Mouse (Mus musculus): ENCODE data around the gene Jtb. TPM values are rescaled to one million over a fixed set of nuclear protein-coding genes. Genes with fewer than 3 reads are reported as not detected.

The Jtb gene
- total and polyA plus RNA-seq, 2 experiments = 44.9 to 77.0 TPM

DNA sequence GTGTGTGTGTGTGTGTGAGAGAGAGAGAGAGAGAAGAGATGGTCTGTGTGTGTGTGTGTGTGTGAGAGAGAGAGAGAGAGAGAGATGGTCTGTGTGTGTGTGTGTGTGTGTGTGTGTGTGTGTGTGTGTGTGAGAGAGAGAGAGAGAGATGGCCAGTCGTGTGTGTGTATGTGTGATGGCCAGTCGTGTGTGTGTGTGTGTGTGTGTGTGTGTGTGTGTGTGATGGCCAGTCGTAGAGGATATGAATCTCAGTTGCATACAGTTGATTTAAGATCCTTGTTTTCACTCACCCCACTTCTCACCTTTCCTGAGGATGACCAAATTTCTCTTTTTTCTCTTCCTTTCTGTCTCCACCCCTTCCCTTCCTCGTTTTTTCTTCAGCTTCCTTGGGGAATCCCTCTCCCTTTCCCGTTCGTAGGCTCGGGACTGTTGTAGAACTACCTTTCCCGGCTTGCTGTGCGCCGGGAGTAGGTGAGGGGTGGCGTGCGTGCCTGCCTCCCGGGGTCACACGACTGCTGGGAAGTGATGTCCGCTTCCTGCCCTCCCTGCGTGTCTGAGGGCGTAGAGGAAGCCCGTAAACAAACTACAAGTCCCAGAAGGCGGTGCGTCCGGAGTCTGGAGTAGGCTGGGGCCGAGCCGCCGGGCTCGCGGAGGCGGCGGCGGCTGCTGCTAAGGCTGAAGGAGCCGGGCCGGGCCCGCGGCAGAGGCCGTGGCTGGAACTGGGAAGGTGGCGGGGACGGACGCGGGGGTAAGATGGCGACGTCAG lies 22.4 kb downstream of the Jtb start, which contains the start of gene Crtc2:
TSS of gene Crtc2 (plus strand) at position 511 of the 766 bp plus-strand sequence.
- TF ChIP-seq CTCF (IDR thresholded peaks at IDR 0.05; ENCODE audit: low read depth, low read length) = no peak
- peak; percentile 9; the same call in 1 of the 2 replicates for TF ChIP-seq POLR2A (IDR thresholded peaks at IDR 0.05; ENCODE audit: extremely low read depth, insufficient read depth, low read length)
- Histone ChIP-seq H3K4me3 (ENCODE audit: insufficient read depth, low read depth, low read length) (peak within 1 kb of the TSS; percentile 92), H3K36me3 (ENCODE audit: control insufficient read depth, insufficient read depth, low read length) (peaks cover 9% of the 10 kb centered on the region; the same call in 1 of the 2 replicates), H3K9ac (ENCODE audit: low read depth, low read length) (peak within 1 kb of the TSS; percentile 91), H3K4me1 (ENCODE audit: control insufficient read depth, insufficient read depth, low read length) (peaks cover 18% of the 10 kb centered on the region), H3K27me3 (ENCODE audit: control insufficient read depth, insufficient read depth, low read length) (no peaks in the 10 kb centered on the region), H3K79me2 (ENCODE audit: control insufficient read depth, insufficient read depth, low read length) (peaks cover 30% of the 10 kb centered on the region; the same call in 1 of the 2 replicates), H3K27ac (replicated peaks; ENCODE audit: insufficient read depth, low read depth, low read length) (peak within 1 kb of the TSS; percentile 93)
- WGBS = under 1% methylated on average over 40 of the region's 40 CpGs
- DNase-seq (ENCODE audit: extremely low read depth, low read depth, low spot score) = peak; percentile 95

DNA sequence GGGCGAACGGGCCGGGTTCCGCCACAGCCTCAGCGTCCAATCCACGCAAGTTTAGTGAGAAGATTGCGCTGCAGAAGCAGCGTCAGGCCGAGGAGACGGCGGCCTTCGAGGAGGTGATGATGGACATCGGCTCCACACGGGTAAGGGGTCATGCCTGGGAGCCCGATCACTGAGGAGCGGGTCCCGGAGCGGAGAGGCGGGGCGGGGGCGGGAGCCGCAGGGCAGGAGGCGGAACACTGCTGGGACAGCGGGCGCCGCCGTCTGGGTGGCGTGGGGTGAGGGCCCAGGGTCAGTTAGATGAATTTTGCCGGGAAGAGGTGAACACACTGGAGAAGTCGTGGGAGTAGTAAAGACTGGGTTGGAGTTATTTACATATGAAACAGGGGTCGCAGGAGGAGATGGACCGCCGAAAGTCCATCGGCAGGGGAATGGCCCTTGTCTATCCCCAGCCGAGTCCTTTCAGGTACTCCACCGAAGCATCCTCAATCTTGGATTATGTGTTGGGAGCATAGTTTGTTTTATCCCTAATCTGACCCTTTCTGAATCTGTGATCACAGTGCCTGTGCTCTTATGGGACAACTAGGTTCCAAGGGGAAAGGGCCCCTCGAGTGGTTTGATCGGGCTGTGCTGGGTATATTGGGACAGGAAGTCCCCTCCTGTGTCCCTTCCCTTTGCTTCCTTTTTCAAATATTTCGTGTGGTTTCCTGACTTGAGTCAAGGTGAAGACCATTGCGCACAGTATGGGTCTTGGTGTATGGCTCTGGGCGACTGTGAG lies 23.2 kb downstream of the Jtb start:
- Histone ChIP-seq H3K9ac (ENCODE audit: low read depth, low read length) (peak overlapping the region; percentile 91), H3K4me3 (ENCODE audit: insufficient read depth, low read depth, low read length) (peak overlapping the region; percentile 92), H3K36me3 (ENCODE audit: control insufficient read depth, insufficient read depth, low read length) (peaks cover 13% of the 10 kb centered on the region), H3K27ac (replicated peaks; ENCODE audit: insufficient read depth, low read depth, low read length) (peak overlapping the region; percentile 93), H3K79me2 (ENCODE audit: control insufficient read depth, insufficient read depth, low read length) (peaks cover 33% of the 10 kb centered on the region; the same call in 1 of the 2 replicates), H3K27me3 (ENCODE audit: control insufficient read depth, insufficient read depth, low read length) (no peaks in the 10 kb centered on the region), H3K4me1 (ENCODE audit: control insufficient read depth, insufficient read depth, low read length) (peaks cover 23% of the 10 kb centered on the region)
- no peak for TF ChIP-seq CTCF (IDR thresholded peaks at IDR 0.05; ENCODE audit: low read depth, low read length)
- no peak for TF ChIP-seq POLR2A (IDR thresholded peaks at IDR 0.05; ENCODE audit: extremely low read depth, insufficient read depth, low read length)
- DNase-seq (ENCODE audit: extremely low read depth, low read depth, low spot score) = peak; percentile 50
- WGBS = under 1% methylated on average over 41 of the region's 41 CpGs

DNA sequence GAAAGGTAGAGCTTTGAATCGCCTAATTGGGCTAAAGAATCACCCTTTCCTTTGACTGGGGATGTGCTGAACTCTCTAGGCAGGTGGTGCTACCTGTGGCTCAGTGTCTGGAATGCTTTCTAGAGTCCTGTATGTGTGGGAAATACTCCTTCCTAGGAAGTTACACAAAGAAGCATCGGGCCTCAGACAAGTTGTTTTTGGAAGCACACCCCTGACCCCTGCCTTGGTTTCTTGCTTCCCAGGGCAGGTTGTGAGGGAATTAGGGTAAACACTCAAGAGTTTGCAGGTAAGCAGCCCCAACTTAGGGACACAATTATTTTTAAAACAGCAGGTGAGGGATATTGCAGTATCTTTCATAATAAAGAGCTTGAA lies 23.8 kb downstream of the Jtb start:
- Histone ChIP-seq H3K9ac (ENCODE audit: low read depth, low read length) (peak overlapping the region; percentile 91), H3K27ac (replicated peaks; ENCODE audit: insufficient read depth, low read depth, low read length) (peak overlapping the region; percentile 93), H3K36me3 (ENCODE audit: control insufficient read depth, insufficient read depth, low read length) (peaks cover 18% of the 10 kb centered on the region), H3K27me3 (ENCODE audit: control insufficient read depth, insufficient read depth, low read length) (no peaks in the 10 kb centered on the region), H3K4me1 (ENCODE audit: control insufficient read depth, insufficient read depth, low read length) (peaks cover 23% of the 10 kb centered on the region), H3K4me3 (ENCODE audit: insufficient read depth, low read depth, low read length) (peak overlapping the region; percentile 92), H3K79me2 (ENCODE audit: control insufficient read depth, insufficient read depth, low read length) (peaks cover 33% of the 10 kb centered on the region; the same call in 1 of the 2 replicates)
- DNase-seq (ENCODE audit: extremely low read depth, low read depth, low spot score) = no peak
- 3% methylated on average over 2 of the region's 2 CpGs for WGBS
- TF ChIP-seq CTCF (IDR thresholded peaks at IDR 0.05; ENCODE audit: low read depth, low read length) = no peak
- no peak for TF ChIP-seq POLR2A (IDR thresholded peaks at IDR 0.05; ENCODE audit: extremely low read depth, insufficient read depth, low read length)

DNA sequence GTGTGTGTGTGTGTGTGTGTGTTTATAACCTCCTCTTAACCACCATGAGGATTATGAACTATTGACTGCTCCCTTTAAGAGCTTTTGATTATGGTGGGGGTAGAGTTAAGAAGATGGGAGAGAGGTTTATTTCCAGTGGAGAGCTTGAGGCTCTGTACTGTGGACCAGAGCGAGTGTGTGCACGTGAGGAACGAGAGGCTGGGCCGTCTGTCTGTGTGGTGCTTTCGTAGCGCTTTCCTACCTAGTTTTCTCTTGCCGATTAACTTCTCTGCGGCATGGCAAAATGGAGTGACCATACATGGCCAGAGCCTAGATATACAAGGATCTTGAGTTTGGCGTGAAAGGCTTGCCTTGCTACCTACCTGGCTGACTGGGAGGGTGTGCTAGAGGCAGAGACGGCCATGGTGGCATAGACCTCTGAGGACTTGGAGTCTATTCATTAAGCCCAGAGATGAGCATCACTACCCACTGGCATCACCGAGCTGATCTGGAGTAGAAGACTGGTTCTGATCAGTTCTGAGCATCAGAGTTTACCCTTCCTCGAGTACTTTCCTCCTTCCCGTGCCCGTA lies 24.5 kb downstream of the Jtb start:
- DNase-seq (ENCODE audit: extremely low read depth, low read depth, low spot score) = no peak
- 94% methylated on average over 14 of the region's 14 CpGs for WGBS
- no peak overlapping the region for H3K4me3 ChIP-seq (ENCODE audit: insufficient read depth, low read depth, low read length)
- H3K27me3 ChIP-seq (ENCODE audit: control insufficient read depth, insufficient read depth, low read length) = no peaks in the 10 kb centered on the region
- H3K79me2 ChIP-seq (ENCODE audit: control insufficient read depth, insufficient read depth, low read length) = peaks cover 33% of the 10 kb centered on the region; the same call in 1 of the 2 replicates
- H3K27ac ChIP-seq (replicated peaks; ENCODE audit: insufficient read depth, low read depth, low read length) = no peak overlapping the region
- H3K36me3 ChIP-seq (ENCODE audit: control insufficient read depth, insufficient read depth, low read length) = peaks cover 25% of the 10 kb centered on the region
- peaks cover 23% of the 10 kb centered on the region for H3K4me1 ChIP-seq (ENCODE audit: control insufficient read depth, insufficient read depth, low read length)
- no peak overlapping the region for H3K9ac ChIP-seq (ENCODE audit: low read depth, low read length)
- TF ChIP-seq CTCF (IDR thresholded peaks at IDR 0.05; ENCODE audit: low read depth, low read length) = no peak
- TF ChIP-seq POLR2A (IDR thresholded peaks at IDR 0.05; ENCODE audit: extremely low read depth, insufficient read depth, low read length) = no peak

DNA sequence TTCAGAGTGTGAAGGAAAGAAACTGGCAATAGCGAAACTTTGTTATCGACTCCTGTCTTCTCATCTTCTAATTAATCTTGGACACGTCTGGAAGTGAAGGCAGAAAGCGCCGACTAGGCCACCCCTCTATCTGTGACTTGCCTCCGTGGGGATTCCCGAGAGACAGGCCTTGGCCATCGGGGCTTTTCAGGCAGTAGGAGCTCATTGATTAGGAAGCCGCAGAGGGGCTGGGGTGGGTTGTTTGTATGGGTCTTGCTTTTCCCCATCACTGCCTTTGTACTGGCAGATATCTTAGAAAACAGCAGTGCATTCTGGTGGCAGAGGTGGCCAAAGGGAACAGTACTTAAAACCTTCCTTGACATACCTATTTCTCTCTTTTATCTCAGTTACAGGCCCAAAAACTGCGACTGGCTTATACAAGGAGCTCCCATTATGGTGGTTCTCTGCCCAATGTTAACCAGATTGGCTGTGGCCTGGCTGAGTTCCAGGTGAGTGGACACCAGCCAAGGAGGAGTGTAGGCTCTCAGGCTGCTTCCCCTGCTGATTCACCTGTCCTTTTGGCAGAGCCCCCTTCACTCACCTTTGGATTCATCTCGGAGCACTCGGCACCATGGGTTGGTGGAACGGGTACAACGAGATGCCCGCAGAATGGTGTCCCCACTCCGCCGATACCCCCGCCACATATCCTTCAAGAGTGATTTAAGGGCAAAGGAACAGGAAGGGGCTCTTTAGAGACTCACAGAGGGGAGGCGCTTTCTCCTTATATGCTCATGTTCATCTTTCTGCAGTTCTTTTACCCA lies 25.5 kb downstream of the Jtb start:
- Histone ChIP-seq H3K9ac (ENCODE audit: low read depth, low read length) (no peak overlapping the region), H3K36me3 (ENCODE audit: control insufficient read depth, insufficient read depth, low read length) (peaks cover 27% of the 10 kb centered on the region), H3K4me3 (ENCODE audit: insufficient read depth, low read depth, low read length) (no peak overlapping the region), H3K4me1 (ENCODE audit: control insufficient read depth, insufficient read depth, low read length) (peaks cover 23% of the 10 kb centered on the region), H3K27ac (replicated peaks; ENCODE audit: insufficient read depth, low read depth, low read length) (peak overlapping the region; percentile 84), H3K27me3 (ENCODE audit: control insufficient read depth, insufficient read depth, low read length) (no peaks in the 10 kb centered on the region), H3K79me2 (ENCODE audit: control insufficient read depth, insufficient read depth, low read length) (peaks cover 33% of the 10 kb centered on the region; the same call in 1 of the 2 replicates)
- 85% methylated on average over 19 of the region's 19 CpGs for WGBS
- no peak for TF ChIP-seq CTCF (IDR thresholded peaks at IDR 0.05; ENCODE audit: low read depth, low read length)
- TF ChIP-seq POLR2A (IDR thresholded peaks at IDR 0.05; ENCODE audit: extremely low read depth, insufficient read depth, low read length) = no peak
- peak; percentile 28 for DNase-seq (ENCODE audit: extremely low read depth, low read depth, low spot score)
